Mouse (Mus musculus) embryonic fibroblast, embryonic 13.5 days (primary cell): ENCODE data around the gene Psrc1.

Experiments used
- CTCF ChIP-seq: IDR thresholded peaks from 2 replicates; pipeline ENCODE4 v1.5.1; 2011; ENCODE audit warnings: mild to moderate bottlenecking, control low read depth, low read length, moderate library complexity, borderline replicate concordance; ENCODE audit not compliant: insufficient read depth
- POLR2A ChIP-seq: IDR thresholded peaks from 2 replicates; pipeline ENCODE4 v1.6.1; 2011; ENCODE audit warnings: low read depth, mild to moderate bottlenecking, control low read depth, low read length, moderate library complexity

DNA sequence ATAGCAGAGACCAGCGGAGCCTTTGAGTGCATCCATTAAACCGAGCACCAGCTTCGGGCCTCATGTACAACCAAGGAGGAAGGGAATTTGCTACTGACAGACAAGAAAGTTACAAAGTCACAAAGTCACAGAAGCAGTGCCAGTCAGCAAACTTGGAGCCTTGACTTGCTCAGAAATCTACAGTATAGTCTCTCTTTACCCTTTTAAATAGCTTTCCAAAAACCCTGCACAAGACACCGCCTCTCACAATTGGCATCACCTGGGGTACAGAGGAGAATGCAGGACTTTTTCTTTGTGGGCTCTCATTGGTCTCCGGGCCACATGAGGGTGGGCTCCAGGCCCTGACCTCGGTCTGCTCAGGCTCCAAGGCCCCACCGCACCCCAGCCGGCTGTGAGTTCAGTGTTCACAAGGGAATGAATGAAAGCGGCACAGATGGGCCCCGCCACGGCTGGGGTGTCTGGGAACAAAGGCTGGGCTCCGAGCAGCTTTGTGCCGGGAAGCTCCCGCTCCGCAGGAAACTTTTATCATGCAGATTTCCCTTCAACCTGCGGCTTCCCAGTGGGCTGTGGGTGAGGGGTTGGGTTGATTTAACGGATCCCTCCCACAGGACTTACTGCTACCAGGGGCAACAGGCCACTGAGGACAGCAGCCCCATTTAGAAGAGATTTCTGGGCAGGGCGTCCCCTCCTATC is 49.7 kb downstream of the Psrc1 start:
- no peak for TF ChIP-seq POLR2A
- TF ChIP-seq CTCF, result no peak
